Mouse (Mus musculus) cerebellum, adult 18-20 months (tissue): ENCODE results near the gene Hk2.
"Not testable (repeated sequence)": the region's sequence is repeated elsewhere in the genome, so short reads cannot be mapped to it uniquely, and the experiment has no call there.

ENCODE experiments used
- DNase-seq, 2 experiments: peaks; one replicate each; pipeline ENCODE4 v3.0.0; 2021

Hk2 gene

GRCm38 (mm10) chr6:82679286-82679685 is 95.0 kb downstream of the Hk2 start:
- not testable (repeated sequence) for DNase-seq

- not testable (repeated sequence) for DNase-seq
These were observed 96.6 kb downstream of the Hk2 start for GRCm38 (mm10) chr6:82677629-82678028.
